Mouse (Mus musculus): ENCODE measurements at regions not wholly inside any gene's neighbourhood (a gene's known extent, or its start where the extent isn't known, plus 50 kb on each side); places are given as distances from the start of the nearest gene placed in this dataset.

- no peak overlapping the region for H3K4me2 ChIP-seq (ENCODE audit: low read depth, low read length)
- WGBS = 49% methylated on average over 3 of the region's 3 CpGs
- H3K9ac ChIP-seq (ENCODE audit: low read length) = no peak overlapping the region
- no peak overlapping the region for H3K27ac ChIP-seq (ENCODE audit: low read length)
- no peaks in the 10 kb centered on the region for H3K27me3 ChIP-seq (ENCODE audit: control insufficient read depth, insufficient read depth, low read length)
- no peaks in the 10 kb centered on the region for H3K4me1 ChIP-seq (ENCODE audit: control insufficient read depth, insufficient read depth, low read length)
- no peak for ATAC-seq (ENCODE audit: insufficient read depth, low FRiP score)
- no peaks in the 10 kb centered on the region for H3K9me3 ChIP-seq (replicated peaks; ENCODE audit: control insufficient read depth, low read length)
- H3K36me3 ChIP-seq (ENCODE audit: control insufficient read depth, insufficient read depth, low read length) = no peaks in the 10 kb centered on the region
- H3K4me3 ChIP-seq (replicated peaks; ENCODE audit: low read length) = no peak overlapping the region
These were observed 300.6 kb downstream of the Hdgfl1 start for GRCm38 (mm10) chr13:26469343-26469742.

GRCm38 (mm10) chr13:26467526-26467925 lies 302.4 kb downstream of the Hdgfl1 start:
- Histone ChIP-seq H3K9ac (ENCODE audit: low read length) (no peak overlapping the region), H3K4me3 (replicated peaks; ENCODE audit: low read length) (no peak overlapping the region), H3K4me2 (ENCODE audit: low read depth, low read length) (no peak overlapping the region), H3K9me3 (replicated peaks; ENCODE audit: control insufficient read depth, low read length) (no peaks in the 10 kb centered on the region), H3K27ac (ENCODE audit: low read length) (no peak overlapping the region), H3K4me1 (ENCODE audit: control insufficient read depth, insufficient read depth, low read length) (no peaks in the 10 kb centered on the region), H3K36me3 (ENCODE audit: control insufficient read depth, insufficient read depth, low read length) (no peaks in the 10 kb centered on the region), H3K27me3 (ENCODE audit: control insufficient read depth, insufficient read depth, low read length) (no peaks in the 10 kb centered on the region)
- no peak for ATAC-seq (ENCODE audit: insufficient read depth, low FRiP score)

- no peak for ATAC-seq (ENCODE audit: insufficient read depth, low FRiP score)
- Histone ChIP-seq H3K9me3 (replicated peaks; ENCODE audit: control insufficient read depth, low read length) (no peaks in the 10 kb centered on the region), H3K27ac (ENCODE audit: low read length) (no peak overlapping the region), H3K4me3 (replicated peaks; ENCODE audit: low read length) (no peak overlapping the region), H3K4me2 (ENCODE audit: low read depth, low read length) (no peak overlapping the region), H3K9ac (ENCODE audit: low read length) (no peak overlapping the region), H3K4me1 (ENCODE audit: control insufficient read depth, insufficient read depth, low read length) (no peaks in the 10 kb centered on the region), H3K36me3 (ENCODE audit: control insufficient read depth, insufficient read depth, low read length) (no peaks in the 10 kb centered on the region), H3K27me3 (ENCODE audit: control insufficient read depth, insufficient read depth, low read length) (no peaks in the 10 kb centered on the region)
- WGBS = 29% methylated on average over 2 of the region's 2 CpGs
These were observed 305.4 kb downstream of the Hdgfl1 start for GRCm38 (mm10) chr13:26464523-26464922.

- H3K4me2 ChIP-seq (ENCODE audit: low read depth, low read length) = no peak overlapping the region
- H3K9ac ChIP-seq (ENCODE audit: low read length) = no peak overlapping the region
- H3K9me3 ChIP-seq (replicated peaks; ENCODE audit: control insufficient read depth, low read length) = no peaks in the 10 kb centered on the region
- H3K27ac ChIP-seq (ENCODE audit: low read length) = no peak overlapping the region
- H3K36me3 ChIP-seq (ENCODE audit: control insufficient read depth, insufficient read depth, low read length) = no peaks in the 10 kb centered on the region
- no peaks in the 10 kb centered on the region for H3K27me3 ChIP-seq (ENCODE audit: control insufficient read depth, insufficient read depth, low read length)
- H3K4me1 ChIP-seq (ENCODE audit: control insufficient read depth, insufficient read depth, low read length) = no peaks in the 10 kb centered on the region
- H3K4me3 ChIP-seq (replicated peaks; ENCODE audit: low read length) = no peak overlapping the region
- no peak for ATAC-seq (ENCODE audit: insufficient read depth, low FRiP score)
These were observed 305.9 kb downstream of the Hdgfl1 start for GRCm38 (mm10) chr13:26464096-26464495.

GRCm38 (mm10) chr13:26457487-26458253 lies 312.3 kb downstream of the Hdgfl1 start:
- Histone ChIP-seq H3K9ac (ENCODE audit: low read length) (no peak overlapping the region), H3K4me3 (replicated peaks; ENCODE audit: low read length) (no peak overlapping the region), H3K4me2 (ENCODE audit: low read depth, low read length) (no peak overlapping the region), H3K27me3 (ENCODE audit: control insufficient read depth, insufficient read depth, low read length) (no peaks in the 10 kb centered on the region), H3K4me1 (ENCODE audit: control insufficient read depth, insufficient read depth, low read length) (no peaks in the 10 kb centered on the region), H3K9me3 (replicated peaks; ENCODE audit: control insufficient read depth, low read length) (no peaks in the 10 kb centered on the region), H3K27ac (ENCODE audit: low read length) (no peak overlapping the region), H3K36me3 (ENCODE audit: control insufficient read depth, insufficient read depth, low read length) (no peaks in the 10 kb centered on the region)
- WGBS = 55% methylated on average over 4 of the region's 4 CpGs
- no peak for ATAC-seq (ENCODE audit: insufficient read depth, low FRiP score)

GRCm38 (mm10) chr13:26426639-26427038 lies 343.3 kb downstream of the Hdgfl1 start:
- Histone ChIP-seq H3K36me3 (ENCODE audit: control insufficient read depth, insufficient read depth, low read length) (no peaks in the 10 kb centered on the region), H3K9ac (ENCODE audit: low read length) (no peak overlapping the region), H3K4me2 (ENCODE audit: low read depth, low read length) (no peak overlapping the region), H3K27me3 (ENCODE audit: control insufficient read depth, insufficient read depth, low read length) (no peaks in the 10 kb centered on the region), H3K4me1 (ENCODE audit: control insufficient read depth, insufficient read depth, low read length) (no peaks in the 10 kb centered on the region), H3K27ac (ENCODE audit: low read length) (no peak overlapping the region), H3K9me3 (replicated peaks; ENCODE audit: control insufficient read depth, low read length) (no peaks in the 10 kb centered on the region), H3K4me3 (replicated peaks; ENCODE audit: low read length) (no peak overlapping the region)
- no peak for ATAC-seq (ENCODE audit: insufficient read depth, low FRiP score)
- WGBS = 86% methylated on average over 4 of the region's 4 CpGs

- Histone ChIP-seq H3K9ac (ENCODE audit: low read length) (no peak overlapping the region), H3K27me3 (ENCODE audit: control insufficient read depth, insufficient read depth, low read length) (no peaks in the 10 kb centered on the region), H3K4me1 (ENCODE audit: control insufficient read depth, insufficient read depth, low read length) (no peaks in the 10 kb centered on the region), H3K4me2 (ENCODE audit: low read depth, low read length) (no peak overlapping the region), H3K27ac (ENCODE audit: low read length) (no peak overlapping the region), H3K36me3 (ENCODE audit: control insufficient read depth, insufficient read depth, low read length) (no peaks in the 10 kb centered on the region), H3K9me3 (replicated peaks; ENCODE audit: control insufficient read depth, low read length) (no peaks in the 10 kb centered on the region), H3K4me3 (replicated peaks; ENCODE audit: low read length) (no peak overlapping the region)
- ATAC-seq (ENCODE audit: insufficient read depth, low FRiP score) = no peak
- 91% methylated on average over 1 of the region's 1 CpGs for WGBS
These were observed 345.5 kb downstream of the Hdgfl1 start for GRCm38 (mm10) chr13:26424513-26424912.

- Histone ChIP-seq H3K4me3 (replicated peaks; ENCODE audit: low read length) (no peak overlapping the region), H3K27me3 (ENCODE audit: control insufficient read depth, insufficient read depth, low read length) (no peaks in the 10 kb centered on the region), H3K27ac (ENCODE audit: low read length) (no peak overlapping the region), H3K36me3 (ENCODE audit: control insufficient read depth, insufficient read depth, low read length) (no peaks in the 10 kb centered on the region), H3K4me1 (ENCODE audit: control insufficient read depth, insufficient read depth, low read length) (no peaks in the 10 kb centered on the region), H3K9me3 (replicated peaks; ENCODE audit: control insufficient read depth, low read length) (no peaks in the 10 kb centered on the region), H3K9ac (ENCODE audit: low read length) (no peak overlapping the region), H3K4me2 (ENCODE audit: low read depth, low read length) (no peak overlapping the region)
- no peak for ATAC-seq (ENCODE audit: insufficient read depth, low FRiP score)
These were observed 364.2 kb downstream of the Hdgfl1 start for GRCm38 (mm10) chr13:26405757-26406156.

GRCm38 (mm10) chr13:26404707-26405106 lies 365.3 kb downstream of the Hdgfl1 start:
- Histone ChIP-seq H3K36me3 (ENCODE audit: control insufficient read depth, insufficient read depth, low read length) (no peaks in the 10 kb centered on the region), H3K27me3 (ENCODE audit: control insufficient read depth, insufficient read depth, low read length) (no peaks in the 10 kb centered on the region), H3K4me1 (ENCODE audit: control insufficient read depth, insufficient read depth, low read length) (no peaks in the 10 kb centered on the region), H3K9ac (ENCODE audit: low read length) (no peak overlapping the region), H3K4me2 (ENCODE audit: low read depth, low read length) (no peak overlapping the region), H3K4me3 (replicated peaks; ENCODE audit: low read length) (no peak overlapping the region), H3K9me3 (replicated peaks; ENCODE audit: control insufficient read depth, low read length) (no peaks in the 10 kb centered on the region), H3K27ac (ENCODE audit: low read length) (no peak overlapping the region)
- no peak for ATAC-seq (ENCODE audit: insufficient read depth, low FRiP score)
- 59% methylated on average over 2 of the region's 2 CpGs for WGBS

Data from stomach, embryonic 16.5 days (tissue).